ENCODE assay signal across 9 mouse cellular contexts in the genomic region with DNA sequence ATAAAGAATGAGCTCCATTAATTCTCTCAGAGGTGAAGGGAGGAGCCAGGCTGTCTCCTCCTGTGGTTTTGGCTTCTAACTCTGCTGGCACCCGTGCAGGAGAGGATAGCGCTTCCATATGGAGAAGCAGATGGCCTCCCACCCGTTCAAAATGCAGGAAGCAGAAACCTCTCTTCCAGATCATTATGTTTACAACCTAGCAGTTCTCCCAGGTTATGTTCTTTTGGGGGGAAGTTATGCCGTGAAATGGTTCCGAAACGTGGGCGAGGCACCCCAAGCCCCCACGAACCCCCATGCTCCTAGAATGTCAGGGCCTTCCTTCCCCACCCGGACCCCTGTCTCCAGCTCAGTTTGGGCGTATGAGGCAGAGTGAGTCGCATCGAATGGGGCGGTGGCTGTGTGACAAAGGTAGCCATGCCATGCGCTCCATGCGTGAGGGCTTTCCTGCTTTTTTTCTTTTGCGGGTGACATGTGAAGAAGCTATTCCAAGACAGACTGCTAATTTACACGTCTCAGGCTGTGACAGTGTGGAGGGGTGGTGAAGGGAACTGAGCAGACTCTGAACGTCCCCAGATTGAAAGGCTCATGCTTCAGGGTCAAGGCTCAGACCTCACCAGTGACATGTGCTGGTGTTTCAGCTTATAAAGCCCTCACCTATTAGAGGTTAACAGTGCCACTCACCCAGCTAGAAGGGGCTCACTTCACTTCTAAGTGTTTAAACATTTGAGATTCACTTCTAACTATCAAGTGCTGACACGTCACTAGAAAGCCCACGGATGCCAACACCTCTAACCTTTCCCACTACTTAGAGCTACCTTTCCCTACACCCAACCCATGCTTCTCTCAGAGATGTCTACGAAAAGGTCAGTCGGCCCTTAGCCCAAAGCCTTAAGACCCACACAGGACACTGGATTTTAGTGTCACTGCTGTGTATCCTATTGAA.
DNase-seq lines count a peak whose midpoint lies in the region; ATAC-seq and TF ChIP-seq lines count a peak whose summit lies in the region.
"Had no signal": no experiment of that assay in that cellular context is flagged by ENCODE, and none has a peak within 500 bp of the region (broad histone marks: within the 10 kb centered on the region; RNA-seq: fewer than 3 reads in every experiment).

No protein-coding gene starts in this region.

- peaks cover 32% of the 10 kb centered on the region for H3K4me1 ChIP-seq in lung, embryonic 16.5 days (replicated peaks; ENCODE audit: control insufficient read depth, insufficient read depth, low read length)
- peaks cover 38% of the 10 kb centered on the region for H3K4me1 ChIP-seq in embryonic facial prominence, embryonic 13.5 days
- no peaks in the 10 kb centered on the region for H3K4me1 ChIP-seq in liver, postnatal 0 days (ENCODE audit: insufficient read depth)
- H3K4me1 ChIP-seq: midbrain, embryonic 13.5 days had no signal

- no peak overlapping the region for H3K4me3 ChIP-seq in lung, embryonic 16.5 days (ENCODE audit: low read length)
- H3K4me3 ChIP-seq in embryonic facial prominence, embryonic 13.5 days = no peak overlapping the region
- no peak overlapping the region for H3K4me3 ChIP-seq in liver, postnatal 0 days (ENCODE audit: low read depth, low read length)
- H3K4me3 ChIP-seq: midbrain, embryonic 13.5 days had no signal

- no peak for DNase-seq in lung, postnatal 14 days
- peak; percentile 45 to 64 for DNase-seq in layer of hippocampus, postnatal 10 days (ENCODE audit: low spot score in 2 of 2)
- DNase-seq in right cerebral cortex, postnatal 36 days (ENCODE audit: low spot score in 2 of 2) = peak; percentile 72 to 81
- no peak for DNase-seq in liver, postnatal 0 days
- DNase-seq in gastrocnemius, postnatal 4 days (ENCODE audit: low spot score in 2 of 2) = no peak

- no peaks in the 10 kb centered on the region for H3K36me3 ChIP-seq in lung, embryonic 16.5 days (ENCODE audit: control insufficient read depth, insufficient read depth, low read length)
- H3K36me3 ChIP-seq in embryonic facial prominence, embryonic 13.5 days = no peaks in the 10 kb centered on the region
- no peaks in the 10 kb centered on the region for H3K36me3 ChIP-seq in liver, postnatal 0 days (replicated peaks; ENCODE audit: insufficient read depth, low read length)

- ATAC-seq in lung, embryonic 16.5 days (ENCODE audit: low read depth) = no peak
- no peak for ATAC-seq in embryonic facial prominence, embryonic 13.5 days (ENCODE audit: insufficient number of reproducible peaks, insufficient read depth, low FRiP score, low TSS enrichment, low read depth)
- ATAC-seq in liver, postnatal 0 days = no peak
- no peak for ATAC-seq in monocyte, adult 5-6 weeks (replicated peaks; ENCODE audit: insufficient number of reproducible peaks, low FRiP score, low TSS enrichment, poor library complexity, severe bottlenecking)
- ATAC-seq: midbrain, embryonic 13.5 days had no signal

- no peak overlapping the region for H3K4me2 ChIP-seq in lung, embryonic 16.5 days (ENCODE audit: low read depth, low read length)
- peak overlapping the region; percentile 17; the same call in 1 of the 2 replicates for H3K4me2 ChIP-seq in embryonic facial prominence, embryonic 13.5 days
- no peak overlapping the region for H3K4me2 ChIP-seq in liver, postnatal 0 days (ENCODE audit: low read depth, low read length)
- H3K4me2 ChIP-seq: midbrain, embryonic 13.5 days had no signal

- TF ChIP-seq EP300 in liver, postnatal 0 days (IDR thresholded peaks at IDR 0.05; ENCODE audit: low read depth) = no peak

- no peaks in the 10 kb centered on the region for H3K9me3 ChIP-seq in lung, embryonic 16.5 days (ENCODE audit: control insufficient read depth, low read length)
- no peaks in the 10 kb centered on the region for H3K9me3 ChIP-seq in embryonic facial prominence, embryonic 13.5 days
- H3K9me3 ChIP-seq in liver, postnatal 0 days (ENCODE audit: low read length) = no peaks in the 10 kb centered on the region
- H3K9me3 ChIP-seq: midbrain, embryonic 13.5 days had no signal

- 64% methylated on average over 22 of the region's 22 CpGs for WGBS in lung, embryonic 16.5 days
- WGBS in embryonic facial prominence, embryonic 13.5 days = 62% methylated on average over 22 of the region's 22 CpGs
- 80% methylated on average over 22 of the region's 22 CpGs for WGBS in liver, postnatal 0 days (ENCODE audit: insufficient replicate concordance)

- no peaks in the 10 kb centered on the region for H3K27me3 ChIP-seq in lung, embryonic 16.5 days (ENCODE audit: control insufficient read depth, insufficient read depth, low read depth, low read length)
- no peaks in the 10 kb centered on the region for H3K27me3 ChIP-seq in embryonic facial prominence, embryonic 13.5 days
- no peaks in the 10 kb centered on the region for H3K27me3 ChIP-seq in liver, postnatal 0 days (ENCODE audit: insufficient read depth, low read length)
- H3K27me3 ChIP-seq: midbrain, embryonic 13.5 days had no signal

- no peak overlapping the region for H3K9ac ChIP-seq in lung, embryonic 16.5 days (ENCODE audit: low read length)
- H3K9ac ChIP-seq in embryonic facial prominence, embryonic 13.5 days = no peak overlapping the region
- no peak overlapping the region for H3K9ac ChIP-seq in liver, postnatal 0 days (replicated peaks)
- H3K9ac ChIP-seq: midbrain, embryonic 13.5 days had no signal

- TF ChIP-seq CTCF in liver, postnatal 0 days (IDR thresholded peaks at IDR 0.05; ENCODE audit: low read depth) = no peak

- H3K27ac ChIP-seq in lung, embryonic 16.5 days (ENCODE audit: low read length) = peak overlapping the region; percentile 49; the same call in 1 of the 2 replicates
- H3K27ac ChIP-seq in embryonic facial prominence, embryonic 13.5 days = peak overlapping the region; percentile 73
- no peak overlapping the region for H3K27ac ChIP-seq in liver, postnatal 0 days (ENCODE audit: low read depth)
- H3K27ac ChIP-seq: midbrain, embryonic 13.5 days had no signal

Comparison
In these comparisons a context has a peak if more than half of its experiments do, and no peak if none do; other contexts are left out.
1. DNase-seq: peak in layer of hippocampus, postnatal 10 days (2 of 2) and right cerebral cortex, postnatal 36 days (2 of 2); none in lung, postnatal 14 days (single experiment), liver, postnatal 0 days (single experiment) and gastrocnemius, postnatal 4 days (0 of 2).